Mouse (Mus musculus) kidney, adult 8-10 months (tissue): Measurements from ENCODE around the gene Scg5.
A peak's percentile ranks its signal among the peaks of the same experiment; 100 is the strongest.

Experiments used
- DNase-seq, 2 experiments: peaks; one replicate each; pipeline ENCODE4 v3.0.0; 2022

Scg5 gene

GRCm38 (mm10) chr2:113828943-113829882, at the start of gene Scg5:
Gene Scg5 (minus strand): TSS chr2:113829121.
- peak; percentile 64 to 71 for DNase-seq

GRCm38 (mm10) chr2:113870115-113870514, 41.2 kb upstream of the Scg5 start:
- DNase-seq = no peak

- DNase-seq = no peak
Measured at GRCm38 (mm10) chr2:113868404-113868803, 39.5 kb upstream of the Scg5 start.

GRCm38 (mm10) chr2:113866155-113866554, 37.2 kb upstream of the Scg5 start:
- no peak for DNase-seq

GRCm38 (mm10) chr2:113849141-113849540, 20.2 kb upstream of the Scg5 start:
- DNase-seq = no peak

- peak; percentile 92 for DNase-seq
Measured at GRCm38 (mm10) chr2:113848245-113849121, 19.6 kb upstream of the Scg5 start, which contains the start of gene Arhgap11a. Gene Arhgap11a (minus strand): TSS chr2:113848661.

GRCm38 (mm10) chr2:113847678-113848244, 18.8 kb upstream of the Scg5 start:
- no peak for DNase-seq

- no peak for DNase-seq
Measured at GRCm38 (mm10) chr2:113845081-113845480, 16.2 kb upstream of the Scg5 start.

- no peak for DNase-seq
Measured at GRCm38 (mm10) chr2:113841656-113842437, 12.9 kb upstream of the Scg5 start.

- DNase-seq = peak; percentile 49 to 87
Measured at GRCm38 (mm10) chr2:113839488-113839887, 10.6 kb upstream of the Scg5 start.

GRCm38 (mm10) chr2:113835219-113835618, 6.3 kb upstream of the Scg5 start:
- DNase-seq = no peak

GRCm38 (mm10) chr2:113828086-113828942, 607 bp downstream of the Scg5 start:
- DNase-seq = no peak

GRCm38 (mm10) chr2:113823909-113824308, 5.0 kb downstream of the Scg5 start:
- DNase-seq = peak in 1 of 2 experiments; percentile 17

- no peak for DNase-seq
Measured at GRCm38 (mm10) chr2:113822367-113822766, 6.6 kb downstream of the Scg5 start.

GRCm38 (mm10) chr2:113821176-113821734, 7.7 kb downstream of the Scg5 start:
- peak; percentile 34 to 48 for DNase-seq

GRCm38 (mm10) chr2:113820117-113820516, 8.8 kb downstream of the Scg5 start:
- DNase-seq = no peak

- DNase-seq = no peak
Measured at GRCm38 (mm10) chr2:113817681-113818606, 11.0 kb downstream of the Scg5 start.

- DNase-seq = peak; percentile 15 to 63
Measured at GRCm38 (mm10) chr2:113807640-113808039, 21.3 kb downstream of the Scg5 start.

- no peak for DNase-seq
Measured at GRCm38 (mm10) chr2:113806851-113807577, 21.9 kb downstream of the Scg5 start.
